Mouse (Mus musculus): ENCODE measurements around the gene Stoml2. TPM values are rescaled to one million over a fixed set of nuclear protein-coding genes. Genes with fewer than 3 reads are reported as not detected.

Stoml2 gene
- total and polyA plus RNA-seq, 2 experiments from 2014 or later = 94.4 to 233 TPM

DNA sequence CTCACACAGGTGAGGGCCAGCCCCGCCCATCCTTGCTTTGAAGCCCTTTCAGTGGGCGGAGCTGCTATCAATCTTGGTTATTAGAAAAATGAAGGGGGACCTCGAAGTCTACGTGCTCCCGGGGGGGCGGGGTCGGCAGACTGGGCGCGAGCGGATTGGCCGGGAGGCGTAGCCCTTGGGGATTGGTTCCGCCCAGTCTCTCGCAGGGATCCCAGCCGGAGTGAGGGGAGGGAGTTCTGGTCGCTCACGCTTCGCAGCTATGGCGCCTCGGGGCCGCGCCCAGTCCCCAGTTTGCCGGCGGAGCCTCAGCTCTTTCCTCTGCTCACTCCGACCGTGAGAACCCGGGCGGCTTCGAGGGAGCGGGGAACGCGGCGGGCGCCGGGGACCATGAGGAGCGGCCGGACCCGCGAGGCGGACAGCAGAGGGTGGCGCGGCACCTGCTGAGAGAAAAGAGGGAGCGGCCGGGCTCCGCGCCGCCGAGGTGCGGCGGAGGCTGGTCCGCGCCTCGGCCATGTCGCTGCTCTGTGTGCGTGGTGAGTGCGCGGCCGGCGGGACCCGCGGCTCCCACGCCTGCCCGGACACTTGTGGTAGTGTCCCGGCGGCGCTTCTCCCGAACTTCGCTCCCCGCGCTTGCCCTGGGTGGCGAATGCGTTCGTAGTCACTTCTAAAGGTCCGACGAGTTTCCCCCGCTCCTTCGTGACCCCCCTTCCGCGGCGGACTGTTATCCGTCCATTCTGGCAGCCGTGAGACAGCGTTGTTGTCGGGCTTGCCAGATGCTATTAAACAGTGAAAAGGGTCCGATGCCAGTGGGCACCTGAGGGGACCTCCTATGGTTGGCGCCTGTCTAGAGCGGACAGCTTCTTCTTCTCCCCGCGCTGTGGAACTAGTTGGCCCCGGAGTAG, 27.5 kb upstream of the Stoml2 start, which contains the start of gene Unc13b:
Unc13b (plus strand) TSS at position 201 of the 902 bp plus-strand sequence.
- DNase-seq (peak; percentile 95), ATAC-seq (peak; percentile 99)
- Histone ChIP-seq H3K9ac (peak within 1 kb of the TSS; percentile 62), H3K27ac (ENCODE audit: low read depth, low read length) (peak within 1 kb of the TSS; percentile 82), H3K27me3 (ENCODE audit: insufficient read depth, low read length) (no peaks in the 10 kb centered on the region), H3K9me3 (ENCODE audit: low read length) (no peaks in the 10 kb centered on the region), H3K4me2 (ENCODE audit: low read depth) (peak within 1 kb of the TSS; percentile 59), H3K36me3 (ENCODE audit: insufficient read depth) (no peaks in the 10 kb centered on the region), H3K4me1 (ENCODE audit: insufficient read depth) (peaks cover 4% of the 10 kb centered on the region; the same call in 1 of the 2 replicates), H3K4me3 (ENCODE audit: low read depth, low read length) (peak within 1 kb of the TSS; percentile 65)
- TF ChIP-seq CTCF (IDR thresholded peaks at IDR 0.05; ENCODE audit: low read depth) = no peak
- 3% methylated on average over 79 of the region's 90 CpGs for WGBS

DNA sequence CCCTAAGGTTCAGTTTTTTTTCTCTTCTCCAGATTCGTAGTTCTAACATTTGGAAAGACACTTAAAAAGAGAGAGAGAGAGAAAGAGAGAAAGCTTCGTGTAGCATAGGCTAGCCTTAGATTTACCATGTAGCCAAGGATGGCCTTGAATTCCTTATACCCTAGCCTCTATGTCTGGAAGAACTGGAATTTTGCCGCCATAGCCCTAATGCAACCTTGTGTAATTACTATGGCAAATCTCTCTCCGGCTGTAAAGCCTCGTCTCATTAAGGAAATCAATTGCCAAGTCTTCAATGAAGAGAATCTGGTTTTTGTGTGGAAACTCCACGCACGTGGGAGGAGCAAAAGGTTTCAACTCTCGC, 26.9 kb upstream of the Stoml2 start:
- ATAC-seq = no peak; the same call in 1 of the 2 replicates
- Histone ChIP-seq H3K9ac (peak overlapping the region; percentile 62), H3K36me3 (ENCODE audit: insufficient read depth) (no peaks in the 10 kb centered on the region), H3K4me1 (ENCODE audit: insufficient read depth) (peaks cover 4% of the 10 kb centered on the region; the same call in 1 of the 2 replicates), H3K9me3 (ENCODE audit: low read length) (no peaks in the 10 kb centered on the region), H3K4me3 (ENCODE audit: low read depth, low read length) (peak overlapping the region; percentile 65), H3K27ac (ENCODE audit: low read depth, low read length) (no peak overlapping the region; the same call in 1 of the 2 replicates), H3K27me3 (ENCODE audit: insufficient read depth, low read length) (no peaks in the 10 kb centered on the region), H3K4me2 (ENCODE audit: low read depth) (peak overlapping the region; percentile 59)
- no peak for TF ChIP-seq CTCF (IDR thresholded peaks at IDR 0.05; ENCODE audit: low read depth)
- no peak for DNase-seq
- WGBS = 16% methylated on average over 8 of the region's 8 CpGs

DNA sequence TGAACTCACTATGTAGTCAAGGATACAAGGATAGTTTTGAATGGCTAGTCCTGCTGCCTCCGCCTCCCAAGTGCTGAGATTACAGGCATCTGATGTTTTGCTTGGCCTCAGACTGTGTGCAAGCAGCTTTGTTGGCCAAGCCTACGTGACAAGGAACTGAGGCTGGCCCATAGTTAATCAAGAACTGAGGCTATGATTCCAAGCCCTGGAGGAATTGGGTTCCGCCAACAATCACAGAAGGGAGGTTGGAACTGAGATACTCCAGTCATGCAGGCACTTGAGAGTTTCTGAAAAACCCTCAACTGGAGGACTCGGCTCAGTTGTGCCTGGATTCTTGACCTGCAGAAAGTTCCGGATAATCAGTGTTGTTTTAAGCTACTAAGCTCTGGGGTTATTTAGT, 26.1 kb upstream of the Stoml2 start:
- 89% methylated on average over 5 of the region's 5 CpGs for WGBS

GRCm38 (mm10) chr4:43052627-43053026, 21.1 kb upstream of the Stoml2 start:
- no peak for ATAC-seq
- TF ChIP-seq CTCF (IDR thresholded peaks at IDR 0.05; ENCODE audit: low read depth) = peak; percentile 62

More for the DNA sequence above, 26.1 kb upstream of the Stoml2 start:
- ATAC-seq = no peak
- Histone ChIP-seq H3K9me3 (ENCODE audit: low read length) (no peaks in the 10 kb centered on the region), H3K36me3 (ENCODE audit: insufficient read depth) (no peaks in the 10 kb centered on the region), H3K4me3 (ENCODE audit: low read depth, low read length) (no peak overlapping the region), H3K9ac (no peak overlapping the region), H3K4me2 (ENCODE audit: low read depth) (no peak overlapping the region), H3K27me3 (ENCODE audit: insufficient read depth, low read length) (no peaks in the 10 kb centered on the region), H3K4me1 (ENCODE audit: insufficient read depth) (peaks cover 4% of the 10 kb centered on the region; the same call in 1 of the 2 replicates), H3K27ac (ENCODE audit: low read depth, low read length) (no peak overlapping the region)
- no peak for TF ChIP-seq CTCF (IDR thresholded peaks at IDR 0.05; ENCODE audit: low read depth)
- DNase-seq = no peak

DNA sequence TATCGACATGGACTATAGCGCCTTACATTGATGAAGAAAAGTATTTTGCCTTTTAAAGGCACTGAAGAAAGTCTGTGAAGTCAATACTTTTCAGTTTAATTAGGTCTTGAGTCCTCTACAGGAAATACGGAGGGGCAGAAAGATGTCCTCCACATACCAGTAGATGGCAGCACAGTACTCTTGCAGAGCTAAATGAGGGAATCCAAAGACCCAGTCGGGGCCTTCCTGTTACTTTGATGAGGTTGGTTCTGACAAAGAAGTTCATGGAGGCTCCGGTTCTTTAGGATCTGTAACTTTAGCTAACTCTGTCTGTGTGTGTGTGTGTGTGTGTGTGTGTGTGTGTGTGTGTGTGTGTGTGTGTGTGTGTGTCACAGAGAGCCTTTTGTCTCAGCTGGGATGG, 15.7 kb upstream of the Stoml2 start:
- peak; percentile 92 for DNase-seq
- Histone ChIP-seq H3K9me3 (ENCODE audit: low read length) (no peaks in the 10 kb centered on the region), H3K4me2 (ENCODE audit: low read depth) (peak overlapping the region; percentile 1; the same call in 1 of the 2 replicates), H3K4me1 (ENCODE audit: insufficient read depth) (peaks cover 8% of the 10 kb centered on the region; the same call in 1 of the 2 replicates), H3K9ac (no peak overlapping the region), H3K27me3 (ENCODE audit: insufficient read depth, low read length) (no peaks in the 10 kb centered on the region), H3K27ac (ENCODE audit: low read depth, low read length) (no peak overlapping the region), H3K4me3 (ENCODE audit: low read depth, low read length) (no peak overlapping the region), H3K36me3 (ENCODE audit: insufficient read depth) (no peaks in the 10 kb centered on the region)
- 6% methylated on average over 5 of the region's 5 CpGs for WGBS
- TF ChIP-seq CTCF (IDR thresholded peaks at IDR 0.05; ENCODE audit: low read depth) = peak; percentile 88
- ATAC-seq = peak; percentile 17; the same call in 1 of the 2 replicates

More at GRCm38 (mm10) chr4:43052627-43053026, 21.1 kb upstream of the Stoml2 start:
- H3K36me3 ChIP-seq (ENCODE audit: insufficient read depth) = no peaks in the 10 kb centered on the region
- no peak overlapping the region for H3K27ac ChIP-seq (ENCODE audit: low read depth, low read length)
- no peak overlapping the region for H3K4me2 ChIP-seq (ENCODE audit: low read depth)
- no peak for DNase-seq
- no peaks in the 10 kb centered on the region for H3K9me3 ChIP-seq (ENCODE audit: low read length)
- no peak overlapping the region for H3K4me3 ChIP-seq (ENCODE audit: low read depth, low read length)
- H3K27me3 ChIP-seq (ENCODE audit: insufficient read depth, low read length) = no peaks in the 10 kb centered on the region
- no peaks in the 10 kb centered on the region for H3K4me1 ChIP-seq (ENCODE audit: insufficient read depth)
- 12% methylated on average over 4 of the region's 4 CpGs for WGBS
- H3K9ac ChIP-seq = no peak overlapping the region

DNA sequence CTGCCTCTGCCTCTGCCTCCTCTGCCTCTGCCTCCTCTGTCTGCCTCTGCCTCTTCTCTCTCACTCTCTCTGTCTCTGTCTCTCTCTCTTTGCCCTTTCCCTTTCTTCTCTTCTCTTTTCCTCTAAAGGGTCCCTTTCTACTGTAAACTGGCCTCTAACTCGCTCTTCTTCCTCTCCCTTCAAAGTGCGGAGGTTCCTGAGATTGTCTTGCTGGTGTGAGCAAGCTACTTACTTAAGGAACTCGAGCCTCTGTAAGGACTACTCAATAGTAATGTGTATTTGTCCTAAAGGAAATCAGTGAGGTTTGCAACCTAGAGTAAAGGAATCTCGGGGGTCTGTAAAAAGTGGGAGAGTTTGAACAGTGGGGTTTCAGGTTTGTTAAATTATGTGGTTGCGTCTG, 15.1 kb upstream of the Stoml2 start:
- Histone ChIP-seq H3K9ac (no peak overlapping the region), H3K27ac (ENCODE audit: low read depth, low read length) (peak overlapping the region; percentile 40; the same call in 1 of the 2 replicates), H3K9me3 (ENCODE audit: low read length) (no peaks in the 10 kb centered on the region), H3K4me3 (ENCODE audit: low read depth, low read length) (0 out of 2 replicates have a peak overlapping the region, but pooled peaks have one; percentile 2), H3K36me3 (ENCODE audit: insufficient read depth) (no peaks in the 10 kb centered on the region), H3K4me2 (ENCODE audit: low read depth) (peak overlapping the region; percentile 88), H3K27me3 (ENCODE audit: insufficient read depth, low read length) (no peaks in the 10 kb centered on the region), H3K4me1 (ENCODE audit: insufficient read depth) (peaks cover 8% of the 10 kb centered on the region; the same call in 1 of the 2 replicates)
- TF ChIP-seq CTCF (IDR thresholded peaks at IDR 0.05; ENCODE audit: low read depth) = no peak
- DNase-seq (no peak), ATAC-seq (no peak)
- 59% methylated on average over 5 of the region's 5 CpGs for WGBS
